In the genomic region with DNA sequence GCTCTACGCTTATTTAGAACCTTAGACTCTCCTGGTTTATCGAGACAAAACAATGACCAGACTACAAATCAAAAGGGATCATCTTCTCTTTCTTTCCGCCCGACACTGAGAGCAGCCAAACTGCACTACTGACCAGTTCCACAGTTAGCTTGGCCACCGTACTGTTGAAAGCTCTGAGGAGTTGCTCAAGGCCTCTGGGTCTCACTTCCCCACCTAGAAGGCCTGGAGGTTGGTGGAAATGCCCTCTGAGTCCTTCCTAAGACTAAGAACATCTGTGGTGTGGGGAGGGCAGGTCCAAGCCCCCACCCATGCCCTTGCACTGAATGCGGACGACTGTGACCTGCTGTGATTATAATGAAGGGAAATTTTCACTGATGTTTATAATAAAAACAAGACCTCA, we compare ENCODE assay signal across 34 mouse cellular contexts. TPM values are rescaled to one million over a fixed set of nuclear protein-coding genes. Genes with fewer than 3 reads are reported as not detected.
"Had no signal": no experiment of that assay in that cellular context is flagged by ENCODE, and none has a peak within 500 bp of the region (broad histone marks: within the 10 kb centered on the region; RNA-seq: fewer than 3 reads in every experiment).

No protein-coding gene starts in this region.

- H3K4me1 ChIP-seq: limb, embryonic 10.5 days; limb, embryonic 12.5 days; limb, embryonic 15.5 days; liver, embryonic 15.5 days; lung, embryonic 15.5 days had no signal

- H3K9me3 ChIP-seq: limb, embryonic 10.5 days; limb, embryonic 12.5 days; limb, embryonic 13.5 days; limb, embryonic 15.5 days; liver, embryonic 15.5 days; lung, embryonic 15.5 days; midbrain, embryonic 13.5 days; midbrain, embryonic 15.5 days had no signal

- H3K4me3 ChIP-seq: limb, embryonic 10.5 days; limb, embryonic 12.5 days; limb, embryonic 13.5 days; limb, embryonic 15.5 days; liver, embryonic 12.5 days; liver, embryonic 13.5 days; liver, embryonic 15.5 days; lung, embryonic 15.5 days; megakaryocyte, embryonic 14.5 days; midbrain, embryonic 10.5 days; midbrain, embryonic 12.5 days; midbrain, embryonic 13.5 days; midbrain, embryonic 15.5 days; myocyte; neural tube, embryonic 12.5 days; neural tube, embryonic 13.5 days had no signal

- DNase-seq: left cerebral cortex, postnatal 4 days; liver; liver, embryonic 13.5 days; liver, postnatal 0 days; lung, adult 18-20 months; lung, adult 2 months; lung, embryonic 14.5 days; lung, postnatal 10 days; lung, postnatal 14 days; lung, postnatal 36 days; lung, postnatal 4 days; midbrain, embryonic 14.5 days had no signal

- H3K27me3 ChIP-seq: limb, embryonic 12.5 days; limb, embryonic 13.5 days; limb, embryonic 15.5 days; lung, embryonic 15.5 days; midbrain, embryonic 12.5 days; midbrain, embryonic 13.5 days; midbrain, embryonic 15.5 days; neural tube, embryonic 12.5 days; neural tube, embryonic 13.5 days had no signal

- H3K4me2 ChIP-seq: limb, embryonic 12.5 days; limb, embryonic 13.5 days; limb, embryonic 15.5 days; liver, embryonic 11.5 days; liver, embryonic 12.5 days; liver, embryonic 13.5 days; liver, embryonic 15.5 days; lung, embryonic 14.5 days; lung, embryonic 15.5 days; midbrain, embryonic 11.5 days; midbrain, embryonic 12.5 days; midbrain, embryonic 13.5 days; midbrain, embryonic 15.5 days; neural tube, embryonic 12.5 days; neural tube, embryonic 13.5 days had no signal

- H3K36me3 ChIP-seq: liver, embryonic 12.5 days; liver, embryonic 13.5 days; liver, embryonic 15.5 days had no signal

- H3K9ac ChIP-seq: limb, embryonic 12.5 days; limb, embryonic 13.5 days; limb, embryonic 15.5 days; liver, embryonic 12.5 days; liver, embryonic 13.5 days; liver, embryonic 14.5 days; liver, embryonic 15.5 days; liver, postnatal 0 days; lung, embryonic 14.5 days; lung, embryonic 15.5 days; midbrain, embryonic 13.5 days; midbrain, embryonic 15.5 days; neural tube, embryonic 12.5 days; neural tube, embryonic 13.5 days had no signal

- ATAC-seq: liver, embryonic 12.5 days; liver, postnatal 0 days; lung, postnatal 0 days; midbrain, embryonic 13.5 days; midbrain, embryonic 15.5 days; midbrain, embryonic 16.5 days had no signal

- H3K27ac ChIP-seq: limb, embryonic 10.5 days; limb, embryonic 12.5 days; limb, embryonic 13.5 days; limb, embryonic 15.5 days; liver, embryonic 12.5 days; liver, embryonic 13.5 days; liver, embryonic 14.5 days; liver, embryonic 15.5 days; lung, embryonic 15.5 days; macrophage; midbrain, embryonic 10.5 days; midbrain, embryonic 12.5 days; midbrain, embryonic 13.5 days; midbrain, embryonic 15.5 days; neural tube, embryonic 12.5 days had no signal

RNA-seq across cellular contexts. Expression of a gene that starts 9.1 kb away (rescaled TPM):
- total RNA-seq: monocyte, adult 5-6 weeks had no signal
